Mouse (Mus musculus) stomach, postnatal 0 days (tissue): ENCODE results near the gene Tespa1.
"Not testable (repeated sequence)": the region's sequence is repeated elsewhere in the genome, so short reads cannot be mapped to it uniquely, and the experiment has no call there.

Source experiments
- CTCF ChIP-seq: IDR thresholded peaks from 2 replicates; pipeline ENCODE4 v1.5.1; 2016; ENCODE audit warnings: antibody characterized with exemption, low read depth, mild to moderate bottlenecking, moderate library complexity
- EP300 ChIP-seq: optimal IDR thresholded peaks from 2 replicates; pipeline ENCODE3; 2016; ENCODE audit warnings: antibody characterized with exemption

- not testable (repeated sequence) for TF ChIP-seq CTCF, EP300
Measured at GRCm38 (mm10) chr10:130340050-130340449, 17.4 kb downstream of the Tespa1 start.
